Mouse (Mus musculus) spleen, postnatal 10 days (tissue): ENCODE results near the gene Bex6.

ENCODE experiments used
- DNase-seq, 2 experiments: peaks; one replicate each; pipeline ENCODE4 v3.0.0; 2021 to 2022; ENCODE audit warnings: low spot score in 2 of 2

Bex6 gene

GRCm38 (mm10) chr16:32179333-32179901, at the start of gene Bex6:
Bex6 (plus strand) TSS chr16:32179823.
- DNase-seq, result no peak

- DNase-seq, result peak; percentile 36 to 68
Observed at GRCm38 (mm10) chr16:32130190-32130826, 49.3 kb upstream of the Bex6 start.

DNA sequence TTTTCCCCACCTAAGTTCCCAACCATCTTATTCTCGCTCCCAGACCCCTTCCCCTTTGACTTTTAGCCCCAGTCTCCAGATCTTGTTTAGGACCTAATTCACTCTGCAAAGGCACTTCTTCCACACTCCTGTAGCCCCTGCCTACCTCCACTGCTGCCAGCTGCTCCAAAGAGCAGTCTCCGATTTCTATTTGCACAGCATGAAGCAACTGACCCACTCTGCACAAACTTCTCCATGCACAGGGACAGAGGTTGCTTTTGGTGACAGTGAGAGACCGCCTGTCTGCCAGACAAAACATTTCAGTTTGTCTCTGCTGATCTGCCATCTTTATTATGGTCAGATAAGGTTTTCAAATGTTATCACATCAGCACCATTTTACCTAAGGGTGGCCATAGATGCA, 46.5 kb upstream of the Bex6 start:
- DNase-seq, result no peak

GRCm38 (mm10) chr16:32135842-32136357, 43.7 kb upstream of the Bex6 start:
- no peak for DNase-seq

- DNase-seq, result no peak
Observed at GRCm38 (mm10) chr16:32138954-32139353, 40.7 kb upstream of the Bex6 start.

- no peak for DNase-seq
Observed at GRCm38 (mm10) chr16:32143766-32144165, 35.9 kb upstream of the Bex6 start.

DNA sequence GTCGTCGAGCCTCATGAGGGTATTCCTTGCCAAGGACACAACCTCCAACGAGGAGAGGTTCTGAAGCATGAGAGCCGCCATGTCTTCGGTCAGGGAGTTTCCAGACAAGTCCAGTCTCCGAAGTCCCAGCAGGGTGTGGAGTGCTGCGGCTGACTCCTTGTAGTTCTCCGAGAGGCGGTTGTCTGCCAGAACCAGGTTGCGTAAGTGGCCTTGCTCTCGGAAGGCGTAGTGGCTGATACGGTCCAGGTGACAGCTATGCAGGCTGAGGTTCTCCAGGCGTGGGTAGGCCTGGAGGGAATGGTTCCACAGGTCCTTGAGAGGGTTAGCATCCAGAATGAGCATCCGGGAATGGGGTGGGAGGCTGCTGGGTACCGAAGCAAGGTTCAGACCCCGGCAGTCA, 35.0 kb upstream of the Bex6 start:
- no peak for DNase-seq

DNA sequence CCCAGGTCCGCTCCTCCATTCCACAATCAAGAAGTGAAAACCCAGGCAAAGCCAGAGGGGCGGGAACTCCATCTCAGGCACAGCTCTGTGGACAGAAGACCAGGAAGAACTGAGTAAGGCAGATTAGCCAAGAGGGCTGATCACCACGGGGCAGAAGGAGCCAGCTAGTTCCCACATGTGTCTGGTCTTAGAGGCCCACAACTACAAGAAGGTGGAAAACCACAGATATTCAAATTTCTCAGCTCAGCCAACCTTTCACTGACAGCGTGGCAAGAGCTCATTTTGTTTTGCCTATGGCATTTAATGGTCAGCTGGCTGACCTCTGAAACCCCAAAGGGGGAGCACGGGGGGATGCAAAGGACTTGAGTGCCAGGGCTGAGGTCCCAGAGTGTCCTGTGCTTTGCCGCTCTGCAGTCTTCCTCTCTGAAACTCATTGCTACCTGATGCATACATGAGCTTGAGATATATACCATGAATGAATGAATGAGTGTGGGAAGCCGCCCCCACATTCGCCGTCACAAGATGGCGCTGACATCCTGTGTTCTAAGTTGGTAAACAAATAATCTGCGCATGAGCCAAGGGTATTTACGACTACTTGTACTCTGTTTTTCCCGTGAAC, 31.9 kb upstream of the Bex6 start:
- no peak for DNase-seq

- DNase-seq, result no peak
Observed at GRCm38 (mm10) chr16:32153976-32154375, 25.6 kb upstream of the Bex6 start.

- no peak for DNase-seq
Observed at GRCm38 (mm10) chr16:32154437-32154836, 25.2 kb upstream of the Bex6 start.

DNA sequence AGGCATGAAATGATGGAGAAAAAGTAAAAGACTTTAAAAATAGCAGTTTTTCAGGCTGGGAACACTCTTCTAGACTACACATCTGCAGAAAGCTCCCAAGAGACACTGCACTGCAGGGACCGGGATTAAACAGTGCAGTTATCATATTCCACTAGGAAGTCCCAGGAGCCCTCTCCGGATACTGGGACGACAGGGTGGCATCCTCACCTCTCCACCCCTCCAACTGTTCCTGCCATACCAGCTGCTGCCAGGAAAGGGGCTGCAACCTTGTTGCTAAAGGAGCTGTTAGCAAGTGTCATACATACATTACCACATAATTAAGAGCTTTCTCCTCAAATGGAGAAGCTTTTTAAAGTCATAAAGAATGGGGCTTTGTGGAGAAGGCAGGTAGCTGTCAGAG, 22.9 kb upstream of the Bex6 start:
- DNase-seq, result no peak

DNA sequence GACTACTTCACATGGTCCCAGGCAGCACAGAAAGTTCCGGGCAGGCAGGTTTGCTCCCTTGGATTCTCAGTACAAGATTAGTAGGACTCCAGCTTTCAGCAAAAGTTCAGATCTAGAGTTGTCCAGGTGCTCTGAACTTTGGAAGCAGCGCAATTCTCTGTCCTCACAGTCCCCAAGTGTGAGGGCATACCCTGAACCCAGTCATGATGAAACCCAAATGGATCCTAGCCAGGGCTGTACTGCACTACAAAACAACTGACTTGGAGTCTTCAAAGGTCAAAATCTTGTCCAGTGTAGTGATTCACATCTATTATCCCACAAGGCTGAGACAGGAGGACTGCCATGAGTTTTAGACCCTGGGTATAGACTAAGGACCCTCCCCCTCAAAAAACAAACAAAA, 22.3 kb upstream of the Bex6 start:
- DNase-seq, result no peak

GRCm38 (mm10) chr16:32158966-32159365, 20.7 kb upstream of the Bex6 start:
- no peak for DNase-seq

GRCm38 (mm10) chr16:32160742-32161323, 18.8 kb upstream of the Bex6 start:
- no peak for DNase-seq

DNA sequence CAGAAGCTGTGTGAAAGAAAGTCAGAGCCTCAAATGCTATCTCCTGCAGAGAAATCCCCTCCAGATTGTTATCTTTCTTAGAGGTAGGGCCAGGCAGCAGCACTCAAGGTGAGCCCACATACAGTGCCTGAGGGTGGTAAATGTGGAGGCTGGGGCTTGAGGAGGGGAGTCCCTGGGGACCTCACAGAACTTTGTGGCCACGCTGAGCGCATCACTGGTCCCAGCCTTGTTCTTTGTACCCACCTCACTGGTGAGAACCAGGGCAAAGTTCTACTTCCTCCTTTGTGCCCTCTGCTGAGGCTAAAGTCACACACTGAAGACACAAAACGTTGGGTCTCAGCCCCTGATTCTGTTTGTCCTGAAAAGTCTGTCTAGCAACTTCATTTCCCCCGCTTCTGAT, 16.2 kb upstream of the Bex6 start:
- peak; percentile 50 to 78 for DNase-seq

- DNase-seq, result peak in 1 of 2 experiments; percentile 29
Observed at GRCm38 (mm10) chr16:32163891-32164290, 15.7 kb upstream of the Bex6 start.

DNA sequence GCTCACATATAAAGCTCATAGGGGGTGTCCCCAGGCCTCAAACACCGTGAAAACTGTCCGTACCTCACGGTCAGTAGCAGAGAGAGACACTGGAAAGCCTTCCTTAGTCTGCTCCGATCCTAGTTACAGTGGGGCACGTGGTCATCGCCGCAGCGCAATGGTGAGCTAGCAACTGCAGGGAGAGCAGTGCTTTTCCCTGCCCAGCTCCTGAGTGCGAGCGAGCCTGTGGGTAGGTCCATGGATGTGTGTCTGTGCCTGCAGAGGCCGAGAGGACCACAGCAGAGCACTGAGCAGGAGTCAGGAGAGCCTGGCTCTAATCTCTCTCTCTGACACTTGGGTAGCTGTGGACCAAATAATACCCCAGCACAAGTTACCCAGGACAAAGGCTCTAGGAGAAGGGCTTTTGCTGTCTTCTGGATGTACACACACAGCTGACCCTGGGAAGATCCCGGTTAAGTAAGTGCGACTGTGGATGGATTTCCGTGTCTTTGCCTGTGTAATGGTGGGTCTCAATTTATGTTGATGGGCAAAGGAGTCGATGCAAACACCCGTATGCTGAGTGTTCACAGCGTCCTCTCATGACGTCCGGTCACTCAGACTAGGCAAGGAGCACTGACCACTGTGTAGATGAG, 15.1 kb upstream of the Bex6 start:
- peak; percentile 47 to 54 for DNase-seq

DNA sequence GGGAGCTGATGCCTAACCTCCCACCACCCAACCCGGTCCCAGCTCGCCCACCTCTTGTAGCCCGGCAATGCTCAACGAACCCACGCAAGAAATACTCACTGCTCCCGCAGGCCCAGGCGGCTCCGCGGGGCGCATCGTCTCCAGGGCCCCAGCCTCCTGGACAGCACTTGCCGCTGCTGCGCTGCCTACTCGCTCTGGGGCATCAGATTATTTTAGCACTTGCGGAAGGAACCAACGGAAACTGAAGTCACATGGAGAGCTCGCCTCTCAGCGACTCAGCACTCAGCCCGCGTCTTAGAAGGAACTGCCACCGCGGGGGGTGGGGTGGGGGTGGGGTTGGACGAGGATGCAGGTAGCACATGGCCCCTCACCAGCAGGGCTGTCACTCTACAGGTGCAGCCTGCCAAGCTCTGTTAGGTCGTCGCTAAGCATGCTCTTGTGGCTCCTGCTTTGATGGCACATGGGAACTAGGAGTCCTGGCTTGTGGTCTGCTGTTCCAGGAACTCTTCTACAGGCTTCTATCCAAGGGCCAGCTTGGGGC, 14.3 kb upstream of the Bex6 start, which contains the start of gene Nrros:
Nrros (minus strand) TSS at position 314 of the 541 bp plus-strand sequence.
- peak; percentile 67 to 76 for DNase-seq

GRCm38 (mm10) chr16:32167819-32168545, 11.6 kb upstream of the Bex6 start:
- DNase-seq, result no peak

- DNase-seq, result no peak
Observed at GRCm38 (mm10) chr16:32171031-32171731, 8.4 kb upstream of the Bex6 start.

DNA sequence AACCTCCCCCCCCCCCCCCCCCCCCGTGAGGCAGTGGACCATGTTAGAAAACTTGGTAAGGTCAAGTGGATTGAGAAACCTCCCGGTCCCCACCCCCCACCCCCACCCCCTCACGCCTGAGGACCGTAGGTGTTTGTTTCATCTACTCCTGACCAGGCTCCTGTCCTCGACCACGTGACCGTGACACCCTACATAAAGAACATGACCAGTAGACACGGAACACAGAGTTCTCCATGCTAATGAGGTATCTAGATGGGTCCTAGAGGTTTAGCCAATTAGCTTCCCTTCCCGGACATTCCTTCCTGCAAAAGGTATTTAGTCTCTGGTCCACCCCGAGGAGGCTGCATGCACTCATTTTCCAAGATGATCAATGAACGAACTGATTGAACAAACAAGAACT, 6.2 kb upstream of the Bex6 start:
- no peak for DNase-seq
